Mouse (Mus musculus) layer of hippocampus, adult 9-11 months (tissue): Measurements from ENCODE around the gene Reg3a.
"Not testable (repeated sequence)": the region's sequence is repeated elsewhere in the genome, so short reads cannot be mapped to it uniquely, and the experiment has no call there.

ENCODE experiments used
- DNase-seq: peaks from one replicate; pipeline ENCODE4 v3.0.0; 2022

Gene Reg3a

DNA sequence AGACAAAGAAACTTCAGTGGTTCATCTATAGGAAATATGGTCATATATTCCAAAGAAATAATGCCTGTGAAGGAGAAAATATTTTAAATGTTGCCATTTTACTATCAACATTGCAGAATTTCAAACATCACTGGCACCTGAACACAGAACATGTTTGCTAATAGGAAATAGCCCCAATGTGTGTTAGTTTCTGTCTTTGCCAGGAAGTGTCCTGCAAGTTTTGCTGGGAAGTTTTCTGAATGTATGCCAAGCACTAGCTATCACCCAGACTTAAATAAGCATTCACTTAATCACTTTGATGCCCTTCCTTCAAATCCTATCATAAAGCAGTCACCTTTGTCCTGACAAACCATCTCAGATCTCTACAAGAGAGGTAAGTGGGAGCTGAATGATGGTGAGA lies at the start of gene Reg3a:
Gene Reg3a (plus strand): TSS at position 301 of the 400 bp plus-strand sequence.
- DNase-seq = no peak

GRCm38 (mm10) chr6:78331919-78332569 lies 48.5 kb upstream of the Reg3a start:
- DNase-seq = no peak

- DNase-seq = peak; percentile 47
Measured at GRCm38 (mm10) chr6:78340296-78340695, 40.2 kb upstream of the Reg3a start.

DNA sequence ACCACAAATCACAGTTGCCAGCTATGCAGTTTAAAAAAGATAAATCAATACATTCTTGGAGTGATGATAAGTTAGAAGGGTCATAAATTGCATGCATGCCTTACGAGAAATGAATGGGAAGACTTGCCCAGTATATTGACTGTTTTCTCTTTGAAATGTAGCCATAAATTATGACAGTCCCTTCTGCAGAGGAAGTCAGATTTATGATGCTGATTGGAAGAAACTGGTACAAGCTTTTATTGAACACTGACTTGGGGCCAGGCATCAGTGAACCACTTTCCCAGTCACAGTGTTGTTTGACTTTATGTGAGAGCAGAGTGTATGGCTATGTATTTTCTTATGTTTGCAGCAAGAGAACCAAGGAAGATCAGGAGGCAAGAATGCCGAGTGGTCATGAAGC lies 38.8 kb upstream of the Reg3a start:
- no peak for DNase-seq

GRCm38 (mm10) chr6:78361971-78362563 lies 18.4 kb upstream of the Reg3a start:
- DNase-seq = no peak

DNA sequence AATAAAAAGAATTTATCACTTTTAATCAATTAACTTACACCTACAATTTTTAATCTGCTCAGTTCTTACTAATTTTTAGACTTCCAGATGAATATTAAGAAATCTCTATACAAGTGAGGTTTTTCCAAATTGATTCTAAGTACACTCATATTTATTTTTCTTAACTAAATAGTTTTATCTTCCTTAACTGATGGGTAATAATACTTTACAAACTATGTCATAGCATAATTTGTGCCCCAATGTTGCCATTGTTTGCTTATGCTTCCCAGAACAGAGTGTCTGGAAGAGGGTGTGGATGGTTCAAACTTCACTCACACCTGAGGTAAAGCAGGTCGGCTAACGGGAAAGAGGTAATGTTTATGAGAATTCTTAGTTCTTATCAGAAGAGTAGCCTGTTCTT lies 10.2 kb upstream of the Reg3a start, which contains the start of gene Reg3b:
Gene Reg3b (plus strand): TSS at position 301 of the 400 bp plus-strand sequence.
- no peak for DNase-seq

DNA sequence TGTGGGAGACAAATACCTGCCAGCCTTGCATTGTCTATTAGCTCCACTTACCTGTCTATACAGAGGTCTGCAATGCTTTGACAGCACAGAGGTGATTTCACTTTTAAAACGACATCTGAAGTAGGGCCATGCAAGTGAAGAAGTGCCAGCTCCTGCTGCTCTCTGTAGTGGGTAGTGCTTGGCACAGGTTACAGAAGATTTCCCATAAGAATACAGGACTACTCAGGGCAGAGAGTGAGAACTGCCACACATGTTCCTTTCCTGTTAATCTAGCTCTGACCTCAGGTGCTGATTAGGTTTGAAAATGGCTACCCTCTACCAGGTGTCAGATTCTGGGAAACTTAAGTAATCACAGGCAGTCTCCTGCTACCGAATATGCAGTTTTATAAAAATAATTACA lies 1.7 kb upstream of the Reg3a start, which contains the start of gene Reg3d:
Gene Reg3d (minus strand): TSS at position 101 of the 400 bp plus-strand sequence.
- DNase-seq = no peak

DNA sequence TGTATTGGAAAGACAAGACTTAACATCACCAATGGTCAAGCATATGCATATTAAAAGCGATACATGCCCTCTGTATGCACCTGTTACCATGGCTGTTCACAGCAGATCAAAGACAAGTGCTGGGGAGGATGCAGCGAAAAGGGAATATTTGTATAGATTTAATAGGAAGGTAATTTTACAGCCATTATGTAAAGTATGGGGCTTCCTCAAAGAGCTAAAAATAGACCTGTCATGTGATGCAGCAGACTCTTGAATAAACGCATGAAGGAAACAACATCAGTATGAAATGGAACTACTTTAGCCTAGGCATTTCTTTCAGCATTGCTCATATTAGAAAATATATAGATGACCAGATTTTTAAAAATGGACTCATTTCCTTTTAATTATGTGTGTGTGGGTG lies 5.1 kb downstream of the Reg3a start:
- DNase-seq = no peak

DNA sequence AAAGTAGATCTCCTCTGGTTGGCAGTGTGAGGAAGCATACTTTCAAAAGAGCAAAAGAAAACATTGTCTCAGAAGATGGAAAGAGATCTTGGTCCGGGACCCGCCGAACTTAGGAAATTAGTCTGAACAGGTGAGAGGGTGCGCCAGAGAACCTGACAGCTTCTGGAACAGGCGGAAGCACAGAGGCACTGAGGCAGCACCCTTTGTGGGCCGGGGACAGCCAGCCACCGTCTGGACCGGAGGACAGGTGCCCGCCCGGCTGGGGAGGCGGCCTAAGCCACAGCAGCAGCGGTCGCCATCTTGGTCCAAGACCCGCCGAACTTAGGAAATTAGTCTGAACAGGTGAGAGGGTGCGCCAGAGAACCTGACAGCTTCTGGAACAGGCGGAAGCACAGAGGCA lies 14.8 kb downstream of the Reg3a start, which contains the start of gene Reg2:
Gene Reg2 (plus strand): TSS at position 301 of the 400 bp plus-strand sequence.
- DNase-seq = not testable (repeated sequence)

DNA sequence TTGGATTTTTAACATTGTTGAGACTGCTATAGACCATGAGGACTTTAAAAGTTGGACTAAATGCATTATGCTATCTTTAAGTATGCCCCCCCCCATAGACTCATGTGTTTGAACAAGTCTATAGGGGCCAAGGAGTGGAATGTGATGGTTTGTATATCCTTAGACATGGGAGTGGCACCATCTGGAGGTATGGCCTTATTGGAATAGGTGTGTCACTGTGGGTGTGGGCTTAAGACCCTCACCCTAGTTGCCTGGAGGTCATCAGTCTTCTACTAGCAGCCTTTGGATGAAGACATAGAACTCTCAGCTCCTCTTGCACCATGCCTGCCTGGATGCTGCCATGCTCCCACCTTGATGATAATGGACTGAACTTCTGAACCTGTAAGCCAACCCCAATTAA lies 41.9 kb downstream of the Reg3a start, which contains the start of gene Reg1:
Gene Reg1 (plus strand): TSS at position 301 of the 400 bp plus-strand sequence.
- not testable (repeated sequence) for DNase-seq

DNA sequence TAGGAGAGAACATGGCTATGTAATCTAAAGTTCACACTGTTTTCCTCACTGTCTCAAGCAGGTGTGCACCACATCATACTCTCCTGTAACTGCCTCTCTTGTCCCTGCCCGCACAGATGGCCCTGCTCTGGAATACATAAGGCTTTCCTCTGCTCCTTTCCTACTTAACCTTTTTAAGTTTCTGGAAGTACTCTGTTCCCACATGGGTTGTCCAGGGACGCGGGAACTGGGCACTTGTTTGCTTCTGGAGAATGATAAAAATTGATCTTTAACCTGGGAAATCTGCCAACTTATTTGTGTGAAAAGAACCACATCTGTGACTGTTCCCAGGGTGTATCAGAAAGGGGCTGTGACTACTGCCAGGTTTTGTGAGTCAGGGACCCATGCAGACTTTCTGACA lies 45.0 kb downstream of the Reg3a start:
- DNase-seq = no peak
